Mouse (Mus musculus) CH12.LX (cell line): Measurements from ENCODE around the gene Arpp21. TPM values are rescaled to one million over a fixed set of nuclear protein-coding genes. Genes with fewer than 3 reads are reported as not detected.

Experiments used
- DNase-seq: peaks from one replicate; pipeline ENCODE4 v3.0.0-alpha.2; 2013; ENCODE audit errors: extremely low read depth
- H3K27ac ChIP-seq: 2 replicates; pipeline ENCODE4 v1.5.1; 2012; ENCODE audit warnings: low read depth, mild to moderate bottlenecking, control low read depth, moderate library complexity; ENCODE audit not compliant: insufficient read depth
- H3K27me3 ChIP-seq: replicated peaks from 2 replicates; pipeline ENCODE3; 2012; ENCODE audit warnings: inconsistent platforms
- H3K36me3 ChIP-seq, 2 experiments: replicated peaks in 1 of 2; 2 replicates each; pipeline versions ENCODE3 to v1.6.1; 2012; ENCODE audit warnings: inconsistent platforms in 1 of 2, low read length in 1 of 2, mild to moderate bottlenecking in 1 of 2, mixed read lengths in 1 of 2, moderate library complexity in 1 of 2; ENCODE audit not compliant: control insufficient read depth in 1 of 2, insufficient read depth in 1 of 2
- H3K4me1 ChIP-seq, 2 experiments: 2 replicates each; pipeline ENCODE4 v1.6.1; 2012; ENCODE audit warnings: inconsistent platforms in 1 of 2, moderate library complexity in 1 of 2; ENCODE audit not compliant: insufficient read depth in 2 of 2, control insufficient read depth in 1 of 2
- H3K4me2 ChIP-seq: 2 replicates; pipeline ENCODE4 v1.6.1; 2012; ENCODE audit warnings: low read depth, mild to moderate bottlenecking, control low read depth; ENCODE audit not compliant: poor library complexity, insufficient read depth, severe bottlenecking
- H3K4me3 ChIP-seq, 3 experiments: fragments of 150-350 bp in 1 of 3; sonication (generic) in 1 of 3; replicated peaks in 1 of 3; 2 replicates each; pipeline versions ENCODE3 to v1.5.1; 2011 to 2012; ENCODE audit warnings: low read depth in 2 of 3, low read length in 2 of 3, mild to moderate bottlenecking in 2 of 3, moderate library complexity in 2 of 3, control low read depth in 1 of 3, improper control_type of control experiment in 1 of 3, inconsistent platforms in 1 of 3, mixed read lengths in 1 of 3; ENCODE audit not compliant: poor library complexity in 1 of 3
- H3K79me2 ChIP-seq: replicated peaks from 2 replicates; pipeline ENCODE4 v1.6.1; 2012; ENCODE audit warnings: mild to moderate bottlenecking, moderate library complexity; ENCODE audit not compliant: control insufficient read depth, poor library complexity, insufficient read depth, severe bottlenecking; ENCODE audit errors: extremely low read depth
- H3K9ac ChIP-seq: 2 replicates; pipeline ENCODE4 v1.6.1; 2012; ENCODE audit warnings: low read depth, mild to moderate bottlenecking, control low read depth, moderate library complexity; ENCODE audit not compliant: insufficient read depth
- H3K9me3 ChIP-seq: replicated peaks from 2 replicates; pipeline ENCODE3; 2012; ENCODE audit warnings: low read length, inconsistent platforms, mixed read lengths
- E2F4 ChIP-seq: IDR thresholded peaks from 2 replicates; pipeline ENCODE4 v1.6.1; 2011; ENCODE audit warnings: low read depth, low read length, improper control_type of control experiment; ENCODE audit not compliant: insufficient replicate concordance
- ELF1 ChIP-seq: IDR thresholded peaks from 2 replicates; pipeline ENCODE4 v1.6.1; 2014; ENCODE audit warnings: low read depth, mild to moderate bottlenecking, inconsistent platforms, low read length, improper control_type of control experiment
- EP300 ChIP-seq: IDR thresholded peaks from 2 replicates; pipeline ENCODE4 v1.6.1; 2011; ENCODE audit warnings: low read length, improper control_type of control experiment
- ETS1 ChIP-seq: conservative IDR thresholded peaks from 2 replicates; pipeline ENCODE4 v1.6.1; 2012; ENCODE audit warnings: low read depth, mild to moderate bottlenecking, inconsistent platforms, low read length, improper control_type of control experiment, moderate library complexity
- GABPA ChIP-seq: IDR thresholded peaks from 2 replicates; pipeline ENCODE4 v1.6.1; 2012; ENCODE audit warnings: low read depth, low read length, improper control_type of control experiment, inconsistent platforms; ENCODE audit not compliant: insufficient replicate concordance
- IRF4 ChIP-seq: IDR thresholded peaks from 2 replicates; pipeline ENCODE4 v1.6.1; 2014; ENCODE audit warnings: low read depth, mild to moderate bottlenecking, inconsistent platforms, low read length, improper control_type of control experiment
- MAFK ChIP-seq: IDR thresholded peaks from 2 replicates; pipeline ENCODE4 v1.6.1; 2011; ENCODE audit warnings: low read length, improper control_type of control experiment; ENCODE audit not compliant: insufficient replicate concordance
- MAZ ChIP-seq: IDR thresholded peaks from 2 replicates; pipeline ENCODE4 v1.6.1; 2012; ENCODE audit warnings: low read depth, mild to moderate bottlenecking, inconsistent platforms, low read length, improper control_type of control experiment, moderate library complexity
- MXI1 ChIP-seq: IDR thresholded peaks from 2 replicates; pipeline ENCODE4 v1.6.1; 2011; ENCODE audit warnings: mild to moderate bottlenecking, low read depth, low read length, improper control_type of control experiment
- MYC ChIP-seq: IDR thresholded peaks from 2 replicates; pipeline ENCODE4 v1.6.1; 2011; ENCODE audit warnings: low read depth, mild to moderate bottlenecking, improper control_type of control experiment, low read length
- NRF1 ChIP-seq: IDR thresholded peaks from 2 replicates; pipeline ENCODE4 v1.6.1; 2014; ENCODE audit warnings: low read depth, mild to moderate bottlenecking, inconsistent platforms, low read length, improper control_type of control experiment, moderate library complexity
- PAX5 ChIP-seq: IDR thresholded peaks from 2 replicates; pipeline ENCODE4 v1.6.1; 2012; ENCODE audit warnings: low read length, inconsistent platforms, mixed read lengths
- POLR2A ChIP-seq: IDR thresholded peaks from 2 replicates; pipeline ENCODE4 v1.6.1; 2011; ENCODE audit warnings: low read depth, mild to moderate bottlenecking, improper control_type of control experiment, low read length
- POLR2AphosphoS2 ChIP-seq: IDR thresholded peaks from 2 replicates; pipeline ENCODE4 v1.6.1; 2011; ENCODE audit warnings: low read depth, low read length, improper control_type of control experiment
- RAD21 ChIP-seq: IDR thresholded peaks from 2 replicates; pipeline ENCODE4 v1.6.1; 2011; ENCODE audit warnings: low read depth, mild to moderate bottlenecking, low read length, improper control_type of control experiment, moderate library complexity
- RCOR1 ChIP-seq: conservative IDR thresholded peaks from 2 replicates; pipeline ENCODE4 v1.6.1; 2012; ENCODE audit warnings: low read depth, mild to moderate bottlenecking, inconsistent platforms, low read length, improper control_type of control experiment
- SMC3 ChIP-seq: IDR thresholded peaks from 2 replicates; pipeline ENCODE4 v1.6.1; 2011; ENCODE audit warnings: low read depth, low read length, improper control_type of control experiment
- TBP ChIP-seq: conservative IDR thresholded peaks from 2 replicates; pipeline ENCODE4 v1.6.1; 2011; ENCODE audit warnings: low read depth, low read length, improper control_type of control experiment
- TCF12 ChIP-seq: IDR thresholded peaks from 2 replicates; pipeline ENCODE4 v1.6.1; 2014; ENCODE audit warnings: low read depth, mild to moderate bottlenecking, inconsistent platforms, low read length, improper control_type of control experiment
- UBTF ChIP-seq: IDR thresholded peaks from 2 replicates; pipeline ENCODE4 v1.6.1; 2012; ENCODE audit warnings: low read depth, mild to moderate bottlenecking, inconsistent platforms, low read length, improper control_type of control experiment, moderate library complexity
- USF1 ChIP-seq: IDR thresholded peaks from 2 replicates; pipeline ENCODE4 v1.6.1; 2014; ENCODE audit warnings: low read depth, mild to moderate bottlenecking, inconsistent platforms, low read length, improper control_type of control experiment
- ZMIZ1 ChIP-seq: IDR thresholded peaks from 2 replicates; pipeline ENCODE4 v1.6.1; 2012; ENCODE audit warnings: low read depth, mild to moderate bottlenecking, inconsistent platforms, low read length, improper control_type of control experiment
- ZNF384 ChIP-seq: IDR thresholded peaks from 2 replicates; pipeline ENCODE4 v1.6.1; 2012; ENCODE audit warnings: low read depth, low read length, improper control_type of control experiment, inconsistent platforms
- dilution Hi-C: fragments of 300-500 bp; cut with MboI; formaldehyde crosslinking; loops from 2 replicates; pipeline ENCODE4 v1.14.3; 2020; ENCODE audit warnings: low sequenced_read_pairs; ENCODE audit not compliant: extremely low pct_unique_long_range_greater_than_20kb, extremely low pct_ligation_motif_present
- in situ Hi-C: fragments of 300-500 bp; cut with MboI; formaldehyde crosslinking; loops from 3 replicates; pipeline ENCODE4 v1.14.3; 2019; ENCODE audit warnings: low sequenced_read_pairs, low pct_ligation_motif_present, low pct_unique_long_range_greater_than_20kb, mixed read lengths
- polyA plus RNA-seq: library from polyadenylated mRNA; unstranded; fragments of >175 nt; gene quantifications from 2 replicates; pipeline ENCODE4 v1.2.1, GENCODE M21; 2012; ENCODE audit warnings: low read depth; ENCODE audit not compliant: insufficient read length
- total RNA-seq, 2 experiments: library from RNA; depleted of rRNA; stranded (reverse); fragments of 300-350 nt in 1 of 2; fragments of >200 nt in 1 of 2; gene quantifications; 2 replicates each; pipeline ENCODE4 v1.2.3; 2012 to 2014

Gene Arpp21
- total and polyA plus RNA-seq, 3 experiments = not detected

DNA sequence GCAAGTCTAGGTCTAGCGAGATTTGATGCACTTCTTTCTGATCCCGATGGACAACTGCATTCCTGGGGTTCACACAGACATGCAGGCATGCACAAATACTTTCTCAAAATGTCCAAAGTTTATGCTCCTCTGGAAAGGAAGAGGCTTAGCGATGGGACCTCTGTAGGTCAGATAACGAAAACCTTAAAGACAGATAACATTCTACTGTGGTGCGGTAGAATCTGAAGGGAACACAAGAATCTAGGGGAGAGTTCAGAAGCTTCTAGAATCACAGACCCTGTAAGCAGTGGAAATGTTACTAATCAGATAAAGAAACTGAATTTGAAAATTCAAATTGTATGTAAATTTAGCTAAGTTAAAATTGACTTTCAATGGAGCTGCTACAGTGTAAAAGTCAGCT lies 62.0 kb downstream of the Arpp21 start:
- H3K79me2 ChIP-seq = no peaks in the 10 kb centered on the region
- no peak overlapping the region for H3K4me2 ChIP-seq
- TF ChIP-seq TCF12 (no peak), RAD21 (no peak), TBP (no peak), ELF1 (no peak), PAX5 (no peak), IRF4 (no peak), POLR2AphosphoS2 (no peak), NRF1 (no peak), USF1 (no peak), ZMIZ1 (no peak), SMC3 (no peak), ETS1 (no peak), MAZ (no peak), ZNF384 (no peak), RCOR1 (no peak), POLR2A (no peak), UBTF (no peak), EP300 (no peak), GABPA (no peak)
- TF ChIP-seq, all 38 proteins: peak for 0
- dilution Hi-C loops = no loop called here
- no peak overlapping the region for H3K27ac ChIP-seq
- DNase-seq = no peak
- H3K4me3 ChIP-seq = no peak overlapping the region
- no peaks in the 10 kb centered on the region for H3K36me3 ChIP-seq
- H3K9ac ChIP-seq = no peak overlapping the region
- in situ Hi-C loops = no loop called here
- no peaks in the 10 kb centered on the region for H3K4me1 ChIP-seq
- H3K27me3 ChIP-seq = no peaks in the 10 kb centered on the region
- H3K9me3 ChIP-seq = peaks cover 69% of the 10 kb centered on the region

DNA sequence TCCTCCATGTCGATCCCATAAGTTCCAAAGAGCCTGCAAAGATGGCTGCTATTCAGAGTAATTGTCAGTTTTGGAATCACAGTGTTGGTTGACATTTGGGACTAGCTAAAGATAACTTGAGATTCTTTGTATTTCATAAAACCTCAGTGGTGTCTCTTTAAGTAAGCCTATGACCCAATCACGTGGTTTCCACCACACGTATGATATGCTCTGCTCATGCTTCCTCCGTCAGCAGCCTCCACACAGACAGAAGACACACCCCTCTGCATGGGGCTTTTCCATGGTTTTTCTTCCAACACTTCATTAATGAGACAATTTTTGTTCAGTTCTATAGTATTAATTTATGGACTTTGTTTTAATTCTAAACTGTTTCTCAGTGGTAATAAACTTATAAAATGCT lies 71.1 kb downstream of the Arpp21 start:
- no peak overlapping the region for H3K4me3 ChIP-seq
- no peak overlapping the region for H3K27ac ChIP-seq
- H3K9ac ChIP-seq = no peak overlapping the region
- no peak for DNase-seq
- dilution Hi-C loops (no loop called here), in situ Hi-C loops (no loop called here)
- no peak overlapping the region for H3K4me2 ChIP-seq
- H3K9me3 ChIP-seq = peaks cover 46% of the 10 kb centered on the region
- H3K4me1 ChIP-seq = no peaks in the 10 kb centered on the region
- H3K27me3 ChIP-seq = no peaks in the 10 kb centered on the region
- H3K36me3 ChIP-seq = no peaks in the 10 kb centered on the region
- no peaks in the 10 kb centered on the region for H3K79me2 ChIP-seq
- TF ChIP-seq E2F4 = no peak
- TF ChIP-seq MAFK = no peak
- TF ChIP-seq MYC = no peak
- no peak for TF ChIP-seq MXI1
- TF ChIP-seq, all 38 proteins: peak for 0
